Mouse (Mus musculus) forebrain, embryonic 15.5 days (tissue): ENCODE measurements around the gene Boll. TPM values are rescaled to one million over a fixed set of nuclear protein-coding genes. Genes with fewer than 3 reads are reported as not detected.
A peak's percentile ranks its signal among the peaks of the same experiment; 100 is the strongest.

Experiments
- ATAC-seq: fragments of 200-750 bp; cut with Nextera tagmentation; replicated peaks from 2 replicates; pipeline ENCODE4 v1.8.0; 2017; ENCODE audit warnings: mild to moderate bottlenecking, moderate TSS enrichment, moderate library complexity
- H3K27ac ChIP-seq: fragments of 300-500 bp; sonication (generic); replicated peaks from 2 replicates; pipeline ENCODE4 v1.5.1; 2015; ENCODE audit warnings: mild to moderate bottlenecking, inconsistent platforms
- H3K27me3 ChIP-seq: fragments of 300-500 bp; sonication (generic); 2 replicates; pipeline ENCODE4 v1.6.1; 2015; ENCODE audit warnings: inconsistent platforms
- H3K36me3 ChIP-seq: fragments of 300-500 bp; sonication (generic); 2 replicates; pipeline ENCODE4 v1.6.1; 2015; ENCODE audit warnings: mild to moderate bottlenecking, inconsistent platforms
- H3K4me1 ChIP-seq: fragments of 300-500 bp; sonication (generic); 2 replicates; pipeline ENCODE4 v1.6.1; 2015; ENCODE audit warnings: inconsistent platforms
- H3K4me2 ChIP-seq: fragments of 300-500 bp; sonication (generic); replicated peaks from 2 replicates; pipeline ENCODE4 v1.6.1; 2015; ENCODE audit warnings: mild to moderate bottlenecking, inconsistent platforms
- H3K4me3 ChIP-seq: fragments of 300-500 bp; sonication (generic); 2 replicates; pipeline ENCODE4 v1.5.1; 2015; ENCODE audit warnings: mild to moderate bottlenecking, inconsistent platforms
- H3K9ac ChIP-seq: fragments of 300-500 bp; sonication (generic); replicated peaks from 2 replicates; pipeline ENCODE4 v1.6.1; 2015; ENCODE audit warnings: mild to moderate bottlenecking, inconsistent platforms
- H3K9me3 ChIP-seq: fragments of 300-500 bp; sonication (generic); 2 replicates; pipeline ENCODE4 v1.6.1; 2016; ENCODE audit warnings: inconsistent platforms
- WGBS: fragments of 180-500 bp; shearing (Covaris S2); methylation state at CpG from one replicate; pipeline ENCODE4 v1.1.7; 2015; ENCODE audit warnings: mixed read lengths; 5-methylcytosine and 5-hydroxymethylcytosine counted together
- polyA plus RNA-seq: library from polyadenylated mRNA; unstranded; fragments of >200 nt; fragmentation: Nextera tagmentation; extraction: Ambion mirVana; gene quantifications from 2 replicates; pipeline ENCODE4 v1.2.1, GENCODE M21; 2015

Gene Boll
- polyA plus RNA-seq: 0.27 TPM in 1 of 2 replicates, not detected in the other

DNA sequence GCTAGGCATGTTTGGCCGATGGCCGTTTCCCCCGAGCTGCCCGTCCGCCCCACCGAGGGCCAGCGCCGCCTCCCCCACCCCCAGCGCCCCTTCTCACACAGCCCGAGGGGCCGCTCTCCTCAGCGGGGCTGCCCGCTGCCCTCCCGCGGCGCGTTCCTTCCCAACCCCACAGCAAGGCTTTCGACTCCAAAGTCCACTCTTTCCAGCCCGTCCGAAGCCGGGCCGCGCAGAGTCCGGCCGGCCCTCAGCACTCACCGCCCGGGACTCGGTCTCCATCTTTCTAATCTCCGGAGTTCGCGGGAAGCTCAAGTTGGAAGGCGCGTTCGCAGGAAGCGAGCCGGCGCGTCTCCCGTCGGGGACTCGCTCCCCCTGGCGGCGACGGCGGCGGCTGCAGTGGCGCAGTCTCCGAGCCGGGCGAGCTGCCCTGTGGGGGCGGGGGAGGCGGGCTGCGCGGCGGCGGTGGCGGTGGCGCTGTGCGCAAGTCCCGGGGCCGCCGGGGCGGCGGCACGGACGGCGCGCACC lies at the start of gene Boll:
Gene Boll, minus strand, starts transcription at position 426 of the 522 bp plus-strand sequence.
- peak; percentile 92 for ATAC-seq
- peak within 1 kb of the TSS; percentile 28 for H3K9ac ChIP-seq
- H3K4me3 ChIP-seq: peak within 1 kb of the TSS; percentile 51
- no peak within 1 kb of the TSS for H3K27ac ChIP-seq
- H3K4me1 ChIP-seq: peaks cover 5% of the 10 kb centered on the region
- H3K36me3 ChIP-seq: no peaks in the 10 kb centered on the region
- peaks cover 15% of the 10 kb centered on the region; the same call in 1 of the 2 replicates for H3K27me3 ChIP-seq
- 14% methylated on average over 68 of the region's 68 CpGs for WGBS
- H3K4me2 ChIP-seq: peak within 1 kb of the TSS; percentile 64
- no peaks in the 10 kb centered on the region for H3K9me3 ChIP-seq

DNA sequence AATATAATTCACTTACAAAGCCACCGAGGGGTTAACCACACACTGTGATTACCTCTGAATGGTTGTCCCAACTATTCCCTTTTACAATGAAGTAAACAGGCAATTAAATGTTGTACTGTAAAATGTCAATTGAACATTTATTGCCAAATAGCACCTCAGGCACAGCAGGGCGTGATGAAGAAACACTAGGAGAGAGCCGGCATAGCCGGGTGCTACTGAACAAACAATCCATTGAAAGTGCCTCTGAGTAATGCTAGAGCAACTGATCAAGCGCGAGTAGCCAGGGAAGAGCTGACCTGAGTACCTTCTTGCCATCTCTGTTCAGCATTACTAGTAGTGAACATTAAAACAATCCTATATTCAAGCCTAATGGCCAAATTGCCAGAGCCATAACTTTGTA lies 49.3 kb upstream of the Boll start:
- Histone ChIP-seq H3K36me3 (no peaks in the 10 kb centered on the region), H3K4me3 (no peak overlapping the region)
- 41% methylated on average over 6 of the region's 6 CpGs for WGBS

DNA sequence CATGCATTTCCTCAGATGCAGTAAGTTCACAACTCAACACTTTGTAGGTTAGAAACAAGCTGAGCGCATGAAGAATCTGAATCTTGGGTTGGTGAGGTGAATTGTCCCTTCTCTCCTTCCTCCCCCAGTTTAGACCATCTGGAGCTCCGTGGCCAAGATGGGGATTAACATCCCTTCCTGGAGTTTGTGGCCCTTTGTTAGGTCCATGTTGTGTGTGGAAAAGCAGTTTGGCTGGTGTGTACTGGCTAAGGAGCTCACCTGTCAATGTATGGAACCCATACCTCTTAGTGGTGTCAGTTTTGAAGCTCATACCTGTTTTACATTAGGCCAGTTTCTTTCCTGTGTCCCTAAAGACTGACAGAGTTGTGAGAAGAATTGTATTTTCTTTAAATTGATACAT lies 47.8 kb upstream of the Boll start:
- WGBS: 77% methylated on average over 2 of the region's 2 CpGs
- Histone ChIP-seq H3K4me2 (no peak overlapping the region), H3K36me3 (no peaks in the 10 kb centered on the region), H3K9ac (no peak overlapping the region), H3K4me1 (peaks cover 12% of the 10 kb centered on the region), H3K27ac (no peak overlapping the region), H3K27me3 (no peaks in the 10 kb centered on the region), H3K4me3 (no peak overlapping the region), H3K9me3 (no peaks in the 10 kb centered on the region)
- no peak for ATAC-seq

More for the DNA sequence above, 49.3 kb upstream of the Boll start:
- no peaks in the 10 kb centered on the region for H3K9me3 ChIP-seq
- no peak for ATAC-seq
- no peak overlapping the region for H3K27ac ChIP-seq
- H3K27me3 ChIP-seq: no peaks in the 10 kb centered on the region
- H3K4me1 ChIP-seq: peaks cover 5% of the 10 kb centered on the region; the same call in 1 of the 2 replicates
- no peak overlapping the region for H3K4me2 ChIP-seq
- no peak overlapping the region for H3K9ac ChIP-seq

DNA sequence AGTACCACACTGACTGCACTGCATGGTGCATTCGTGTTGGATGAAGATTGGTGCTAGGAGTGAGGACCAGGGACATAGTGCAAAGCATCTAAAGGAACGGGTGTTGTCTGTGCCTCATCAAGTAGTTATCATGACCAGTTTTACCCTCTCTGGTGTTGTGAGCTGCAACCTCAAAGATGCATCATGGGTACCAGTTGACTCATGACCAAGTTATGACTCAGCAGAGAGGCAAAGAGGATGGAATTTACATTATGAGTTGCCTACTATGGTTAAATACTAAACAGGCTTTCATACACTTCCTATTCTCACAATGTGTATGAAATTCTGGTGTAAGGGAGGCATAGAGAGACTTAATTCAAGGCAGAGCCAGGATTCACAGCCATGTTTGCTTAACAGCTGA lies 47.4 kb upstream of the Boll start:
- Histone ChIP-seq H3K9ac (no peak overlapping the region), H3K27me3 (no peaks in the 10 kb centered on the region), H3K4me3 (no peak overlapping the region), H3K4me2 (no peak overlapping the region), H3K4me1 (peaks cover 12% of the 10 kb centered on the region), H3K9me3 (no peaks in the 10 kb centered on the region), H3K27ac (no peak overlapping the region), H3K36me3 (no peaks in the 10 kb centered on the region)
- ATAC-seq: no peak
- 82% methylated on average over 2 of the region's 2 CpGs for WGBS

DNA sequence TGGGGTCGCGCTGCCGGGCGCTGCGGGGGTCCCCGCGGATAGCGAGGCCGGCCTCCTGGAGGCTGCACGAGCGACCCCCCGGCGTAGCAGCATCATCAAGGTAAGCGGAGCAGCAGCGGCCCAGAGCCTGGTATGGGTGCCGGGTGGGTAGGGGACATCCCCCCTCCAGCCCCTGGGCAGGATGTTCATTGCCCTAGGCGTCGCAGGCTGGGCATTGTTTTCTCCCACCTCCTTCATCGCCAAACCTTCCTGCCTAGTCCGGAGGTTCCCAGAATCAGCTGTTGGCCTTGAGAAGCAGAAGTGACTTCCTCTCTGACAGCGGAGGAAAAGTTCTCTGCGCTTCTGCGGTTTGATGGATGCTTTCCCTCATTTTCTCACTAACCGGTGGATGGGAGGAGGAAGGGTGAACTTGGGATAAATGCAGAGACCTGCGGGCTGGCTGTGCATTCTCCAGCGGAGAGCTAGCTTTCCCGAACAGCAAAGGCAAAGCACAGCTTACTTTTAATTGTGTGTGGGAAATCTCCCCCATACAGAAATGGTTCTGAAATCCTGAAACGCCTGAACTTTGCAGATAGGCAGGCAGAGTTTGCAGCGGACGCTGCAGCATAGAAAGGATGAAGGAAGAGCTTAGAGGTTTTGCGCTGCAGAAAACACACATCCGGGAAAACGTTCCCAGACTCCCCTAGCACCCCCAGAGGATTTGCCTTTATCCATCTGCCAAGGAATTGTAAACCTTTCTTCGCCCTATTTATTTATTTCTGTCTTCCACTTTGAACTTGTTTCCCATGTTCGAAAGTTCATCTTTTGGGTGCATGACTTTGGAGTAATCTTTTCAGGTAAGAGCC lies 43.5 kb upstream of the Boll start:
- peak overlapping the region; percentile 65 for H3K9ac ChIP-seq
- H3K27me3 ChIP-seq: no peaks in the 10 kb centered on the region
- H3K9me3 ChIP-seq: no peaks in the 10 kb centered on the region
- 4% methylated on average over 30 of the region's 35 CpGs for WGBS
- peak; percentile 15 for ATAC-seq
- H3K36me3 ChIP-seq: no peaks in the 10 kb centered on the region
- H3K4me2 ChIP-seq: peak overlapping the region; percentile 84
- H3K4me3 ChIP-seq: peak overlapping the region; percentile 56
- peak overlapping the region; percentile 85 for H3K27ac ChIP-seq
- H3K4me1 ChIP-seq: peaks cover 23% of the 10 kb centered on the region

DNA sequence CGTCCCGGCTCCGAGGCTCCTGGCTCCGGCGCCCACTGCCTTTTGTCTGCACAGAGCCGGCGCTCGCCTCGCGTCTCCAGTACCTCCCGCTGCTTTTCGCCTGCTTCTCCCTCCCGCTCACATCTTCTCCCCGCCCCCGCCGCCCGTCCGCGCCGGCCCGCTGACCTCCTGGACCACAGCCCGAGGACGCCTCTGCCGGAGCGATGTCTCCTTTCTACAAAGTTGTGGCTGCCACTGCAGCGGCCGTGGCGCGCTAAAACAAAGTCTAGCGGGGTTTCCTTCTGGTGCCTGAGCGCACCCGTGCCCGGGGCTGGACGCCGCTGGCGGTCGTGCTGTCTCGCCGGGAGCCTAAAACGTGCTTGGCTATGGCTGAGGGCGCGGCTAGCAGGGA lies 42.7 kb upstream of the Boll start:
- Histone ChIP-seq H3K4me1 (peaks cover 23% of the 10 kb centered on the region), H3K9me3 (no peaks in the 10 kb centered on the region), H3K9ac (peak overlapping the region; percentile 65), H3K4me3 (peak overlapping the region; percentile 56), H3K4me2 (peak overlapping the region; percentile 84), H3K27me3 (no peaks in the 10 kb centered on the region), H3K36me3 (no peaks in the 10 kb centered on the region), H3K27ac (peak overlapping the region; percentile 85)
- WGBS: 0% methylated on average over 42 of the region's 42 CpGs
- ATAC-seq: peak; percentile 69

DNA sequence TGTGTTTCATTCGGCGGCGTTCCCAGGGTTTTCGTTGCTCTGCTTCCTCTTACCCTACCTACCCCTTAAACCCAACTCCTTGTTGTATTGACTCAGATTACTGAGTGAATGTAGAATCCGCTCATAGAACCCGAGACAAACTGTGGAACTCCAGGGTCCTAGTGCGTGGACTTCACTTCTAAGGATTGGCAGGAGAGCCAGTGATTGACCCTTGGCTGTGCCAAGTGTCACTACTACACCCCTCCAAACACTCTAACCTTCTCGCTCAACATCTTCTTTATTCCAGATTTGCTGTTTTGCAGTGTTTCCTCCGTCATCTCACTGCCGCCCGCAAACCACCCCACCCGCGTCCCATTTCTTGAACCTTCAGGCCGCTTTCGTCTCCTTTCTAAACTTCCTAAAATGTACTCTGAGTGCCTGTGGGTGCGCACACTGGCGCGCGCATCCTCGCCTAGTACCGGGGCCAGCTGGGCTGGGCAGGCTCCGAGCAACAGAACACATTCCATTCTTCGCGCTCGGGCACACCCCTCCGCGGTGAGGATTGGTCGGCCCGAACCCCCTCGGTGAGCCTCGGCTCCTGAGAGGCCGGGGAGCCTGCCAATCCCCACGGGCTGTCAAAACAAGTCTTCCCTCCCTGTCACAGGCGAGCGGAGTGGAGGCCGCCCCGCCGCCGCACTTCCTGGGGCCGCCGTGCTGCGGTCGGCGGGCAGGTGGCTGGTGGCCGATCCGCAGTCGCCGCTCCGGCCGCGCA lies 42.2 kb upstream of the Boll start, which contains the start of gene Plcl1:
Gene Plcl1, plus strand, starts transcription at position 650 of the 751 bp plus-strand sequence.
- peak within 1 kb of the TSS; percentile 85 for H3K27ac ChIP-seq
- no peaks in the 10 kb centered on the region for H3K36me3 ChIP-seq
- peak within 1 kb of the TSS; percentile 65 for H3K9ac ChIP-seq
- peak within 1 kb of the TSS; percentile 56 for H3K4me3 ChIP-seq
- peak; percentile 99 for ATAC-seq
- peaks cover 23% of the 10 kb centered on the region for H3K4me1 ChIP-seq
- no peaks in the 10 kb centered on the region for H3K9me3 ChIP-seq
- no peaks in the 10 kb centered on the region for H3K27me3 ChIP-seq
- peak within 1 kb of the TSS; percentile 84 for H3K4me2 ChIP-seq
- WGBS: 1% methylated on average over 47 of the region's 51 CpGs

DNA sequence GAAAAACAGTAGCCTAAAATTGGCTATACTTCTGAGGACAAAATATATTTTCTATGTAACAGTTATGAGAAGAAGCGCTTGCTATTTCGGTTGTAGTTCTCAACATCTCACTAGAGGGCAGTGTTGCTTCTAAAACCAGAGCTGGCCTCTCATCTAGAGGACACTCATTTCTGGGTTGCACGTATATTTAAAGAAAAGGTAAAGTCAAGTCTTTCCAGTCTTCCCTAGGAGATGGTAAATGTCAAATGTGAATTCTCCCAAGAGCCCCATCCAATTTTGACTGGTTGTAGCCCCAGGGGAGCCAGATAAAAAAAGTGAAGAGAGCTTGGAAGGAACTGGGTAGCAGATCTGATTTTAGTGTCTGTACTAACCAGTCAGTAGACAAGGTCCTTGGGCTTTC lies 41.2 kb upstream of the Boll start:
- Histone ChIP-seq H3K27ac (no peak overlapping the region), H3K9ac (peak overlapping the region; percentile 15; the same call in 1 of the 2 replicates), H3K27me3 (no peaks in the 10 kb centered on the region), H3K36me3 (no peaks in the 10 kb centered on the region), H3K4me1 (peaks cover 26% of the 10 kb centered on the region), H3K9me3 (no peaks in the 10 kb centered on the region), H3K4me3 (0 out of 2 replicates have a peak overlapping the region, but pooled peaks have one; percentile 56), H3K4me2 (peak overlapping the region; percentile 84)
- ATAC-seq: no peak
- under 1% methylated on average over 3 of the region's 3 CpGs for WGBS

DNA sequence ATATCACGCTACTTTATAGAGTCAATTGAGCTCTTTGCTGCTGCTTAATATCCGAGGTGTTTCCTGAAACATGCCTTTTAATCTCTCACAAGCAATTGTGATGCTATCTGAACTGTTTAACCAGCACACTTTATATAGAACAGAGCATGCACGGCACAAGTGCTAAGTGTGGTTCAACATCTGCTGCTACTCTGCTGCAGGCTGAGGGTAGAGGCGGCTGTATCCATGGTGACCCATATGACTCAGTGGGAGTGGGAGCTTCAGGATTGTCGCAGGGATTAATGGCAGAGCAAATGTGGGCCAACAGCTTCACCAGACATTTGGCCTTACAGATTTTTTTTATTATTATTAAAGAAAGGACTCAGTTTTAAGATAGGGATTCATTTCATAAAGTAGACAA lies 36.6 kb upstream of the Boll start:
- peak; percentile 59; the same call in 1 of the 2 replicates for ATAC-seq
- Histone ChIP-seq H3K27ac (no peak overlapping the region), H3K4me1 (peaks cover 8% of the 10 kb centered on the region), H3K27me3 (no peaks in the 10 kb centered on the region), H3K9me3 (no peaks in the 10 kb centered on the region), H3K4me2 (no peak overlapping the region), H3K9ac (no peak overlapping the region), H3K36me3 (no peaks in the 10 kb centered on the region), H3K4me3 (no peak overlapping the region)
- WGBS: 47% methylated on average over 5 of the region's 5 CpGs

DNA sequence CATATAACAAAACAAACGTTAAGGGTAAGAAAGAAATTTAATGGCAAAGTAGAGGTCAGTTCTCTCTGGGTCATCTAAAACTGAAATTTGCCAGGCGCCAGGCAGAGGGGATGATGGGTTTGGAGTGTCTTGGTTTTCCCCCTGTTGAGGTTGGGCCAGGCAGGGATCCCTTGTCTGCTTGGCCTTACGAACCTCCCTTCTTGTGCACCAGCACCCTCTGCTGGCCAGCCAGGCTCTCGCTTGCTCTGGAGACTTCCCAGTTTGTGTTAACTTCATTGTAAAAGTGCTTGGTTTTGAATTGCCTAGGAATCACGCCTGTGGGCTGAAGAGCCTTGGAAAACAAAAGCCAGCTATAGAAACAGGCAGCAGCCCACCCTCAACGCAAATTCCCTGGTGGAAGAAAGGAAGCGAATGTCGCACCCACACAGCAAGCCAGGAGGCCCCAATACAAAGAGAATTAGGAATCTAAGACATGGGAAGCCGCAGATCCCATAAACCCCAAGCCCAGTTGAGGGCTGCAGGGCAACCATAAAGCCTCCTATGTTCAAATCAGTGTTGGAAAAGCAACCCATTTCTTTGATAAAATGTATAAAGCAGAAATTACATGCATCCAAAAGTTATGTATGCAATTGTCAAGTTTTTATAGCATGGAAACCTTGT lies 20.0 kb upstream of the Boll start:
- no peak overlapping the region for H3K27ac ChIP-seq
- 7% methylated on average over 9 of the region's 9 CpGs for WGBS
- no peaks in the 10 kb centered on the region for H3K4me1 ChIP-seq
- no peaks in the 10 kb centered on the region for H3K36me3 ChIP-seq
- no peak overlapping the region for H3K4me3 ChIP-seq
- no peak overlapping the region for H3K9ac ChIP-seq
- no peaks in the 10 kb centered on the region for H3K9me3 ChIP-seq
- no peak overlapping the region for H3K4me2 ChIP-seq
- ATAC-seq: peak; percentile 83
- H3K27me3 ChIP-seq: no peaks in the 10 kb centered on the region

DNA sequence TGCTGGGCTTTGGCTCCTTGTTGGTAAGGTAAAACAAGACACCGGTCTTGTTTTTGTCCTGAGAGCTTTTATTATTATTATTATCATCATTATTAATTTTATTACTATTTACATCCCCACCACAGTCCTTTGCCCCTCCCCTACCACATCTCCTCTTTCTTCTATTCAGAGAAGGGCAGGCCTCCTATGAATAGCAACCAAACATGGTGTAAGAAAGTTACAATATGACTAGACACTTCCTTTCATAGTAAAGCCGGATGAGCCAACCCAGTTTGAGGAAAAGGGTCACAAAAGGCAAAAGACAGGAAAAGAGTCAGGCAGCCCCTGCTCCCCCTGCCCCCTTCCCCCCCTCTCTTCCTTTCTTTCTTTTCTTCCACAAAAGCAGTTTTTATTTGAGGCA lies 17.3 kb upstream of the Boll start:
- 74% methylated on average over 2 of the region's 2 CpGs for WGBS
- ATAC-seq: no peak

More for the DNA sequence above, 17.3 kb upstream of the Boll start:
- Histone ChIP-seq H3K4me1 (no peaks in the 10 kb centered on the region), H3K27me3 (no peaks in the 10 kb centered on the region), H3K4me2 (no peak overlapping the region), H3K36me3 (no peaks in the 10 kb centered on the region), H3K9me3 (no peaks in the 10 kb centered on the region), H3K27ac (no peak overlapping the region), H3K4me3 (no peak overlapping the region), H3K9ac (no peak overlapping the region)
